Mouse (Mus musculus) spleen, adult 2 months (tissue): ENCODE results near the gene Rab25. TPM values are rescaled to one million over a fixed set of nuclear protein-coding genes. Genes with fewer than 3 reads are reported as not detected.

Experiments
- DNase-seq, 2 experiments: peaks; one replicate each; pipeline versions ENCODE4 v3.0.0 to v3.0.0-alpha.2; 2012 to 2021; ENCODE audit warnings: low spot score in 2 of 2, low read depth in 1 of 2
- H3K27ac ChIP-seq: fragments of 200-500 bp; 2 replicates; pipeline ENCODE4 v1.5.1; 2012; ENCODE audit warnings: low read length, inconsistent platforms; ENCODE audit not compliant: insufficient read depth
- H3K27me3 ChIP-seq: fragments of 200-500 bp; 2 replicates; pipeline ENCODE4 v1.6.1; 2012; ENCODE audit warnings: mild to moderate bottlenecking, moderate library complexity, low read length, inconsistent platforms; ENCODE audit not compliant: control insufficient read depth, insufficient read depth
- H3K36me3 ChIP-seq: fragments of 200-500 bp; 2 replicates; pipeline ENCODE4 v1.6.1; 2012; ENCODE audit warnings: mild to moderate bottlenecking, low read length, inconsistent platforms; ENCODE audit not compliant: control insufficient read depth, insufficient read depth
- H3K4me1 ChIP-seq: fragments of 200-500 bp; 2 replicates; pipeline ENCODE4 v1.6.1; 2011; ENCODE audit warnings: inconsistent platforms; ENCODE audit not compliant: control insufficient read depth, insufficient read depth, insufficient read length
- H3K4me3 ChIP-seq: fragments of 200-500 bp; 2 replicates; pipeline ENCODE4 v1.5.1; 2011; ENCODE audit warnings: mild to moderate bottlenecking, inconsistent platforms; ENCODE audit not compliant: insufficient read depth, insufficient read length; ENCODE audit errors: extremely low read depth
- CTCF ChIP-seq: fragments of 200-500 bp; IDR thresholded peaks from 2 replicates; pipeline ENCODE4 v1.5.1; 2011; ENCODE audit warnings: mild to moderate bottlenecking, inconsistent platforms; ENCODE audit not compliant: insufficient read depth, insufficient read length, insufficient replicate concordance; ENCODE audit errors: extremely low read depth
- POLR2A ChIP-seq: fragments of 200-500 bp; IDR thresholded peaks from 2 replicates; pipeline ENCODE4 v1.6.1; 2011; ENCODE audit warnings: low read depth, low read length, inconsistent platforms
- WGBS: fragments of 180-500 bp; shearing (Covaris S2); methylation state at CpG from one replicate; pipeline ENCODE4 v1.1.7; 2018; 5-methylcytosine and 5-hydroxymethylcytosine counted together
- polyA plus RNA-seq: library from polyadenylated mRNA; depleted of rRNA; stranded (reverse); fragments of >200 nt; gene quantifications from 2 replicates; pipeline ENCODE4 v1.2.3, GENCODE M21; 2012

Rab25 gene
- polyA plus RNA-seq, 1 experiment: 1.3 TPM

- H3K36me3 ChIP-seq: no peaks in the 10 kb centered on the region
- H3K4me3 ChIP-seq: no peak within 1 kb of the TSS
- H3K27ac ChIP-seq: no peak within 1 kb of the TSS
- no peak for DNase-seq
- TF ChIP-seq POLR2A: no peak
- H3K4me1 ChIP-seq: peaks cover 3% of the 10 kb centered on the region; the same call in 1 of the 2 replicates
- 79% methylated on average over 3 of the region's 3 CpGs for WGBS
- no peaks in the 10 kb centered on the region for H3K27me3 ChIP-seq
These were observed 27.4 kb upstream of the Rab25 start, which contains the start of gene Ssr2 for GRCm38 (mm10) chr3:88575540-88575939. TSS of gene Ssr2 (plus strand) at chr3:88575876.

- 87% methylated on average over 2 of the region's 2 CpGs for WGBS
- Histone ChIP-seq H3K27me3 (no peaks in the 10 kb centered on the region), H3K4me3 (no peak overlapping the region), H3K4me1 (no peaks in the 10 kb centered on the region), H3K27ac (no peak overlapping the region), H3K36me3 (no peaks in the 10 kb centered on the region)
- DNase-seq: no peak
- TF ChIP-seq CTCF: no peak
- no peak for TF ChIP-seq POLR2A
These were observed 25.7 kb upstream of the Rab25 start for GRCm38 (mm10) chr3:88573810-88574209.

GRCm38 (mm10) chr3:88572835-88573234, 24.7 kb upstream of the Rab25 start:
- TF ChIP-seq POLR2A: no peak
- no peak for TF ChIP-seq CTCF
- WGBS: 82% methylated on average over 2 of the region's 2 CpGs
- peaks cover 8% of the 10 kb centered on the region; the same call in 1 of the 2 replicates for H3K36me3 ChIP-seq
- H3K4me1 ChIP-seq: no peaks in the 10 kb centered on the region
- no peaks in the 10 kb centered on the region for H3K27me3 ChIP-seq
- H3K27ac ChIP-seq: no peak overlapping the region
- no peak overlapping the region for H3K4me3 ChIP-seq
- DNase-seq: no peak

GRCm38 (mm10) chr3:88571856-88572255, 23.8 kb upstream of the Rab25 start:
- DNase-seq: no peak
- Histone ChIP-seq H3K36me3 (peaks cover 9% of the 10 kb centered on the region; the same call in 1 of the 2 replicates), H3K4me3 (no peak overlapping the region), H3K4me1 (no peaks in the 10 kb centered on the region), H3K27me3 (no peaks in the 10 kb centered on the region), H3K27ac (no peak overlapping the region)
- whole genome bisulfite sequencing: 100% methylated on average over 1 of the region's 1 CpGs
- TF ChIP-seq CTCF (no peak), POLR2A (no peak)

- Histone ChIP-seq H3K36me3 (peaks cover 19% of the 10 kb centered on the region), H3K4me1 (no peaks in the 10 kb centered on the region), H3K27ac (no peak overlapping the region), H3K27me3 (no peaks in the 10 kb centered on the region), H3K4me3 (no peak overlapping the region)
- DNase-seq: no peak
- no peak for TF ChIP-seq CTCF
- TF ChIP-seq POLR2A: no peak
- WGBS: 92% methylated on average over 10 of the region's 10 CpGs
These were observed 22.2 kb upstream of the Rab25 start for GRCm38 (mm10) chr3:88570341-88570740.

- peaks cover 24% of the 10 kb centered on the region for H3K36me3 ChIP-seq
- 86% methylated on average over 5 of the region's 5 CpGs for WGBS
- H3K4me1 ChIP-seq: no peaks in the 10 kb centered on the region
These were observed 21.6 kb upstream of the Rab25 start for GRCm38 (mm10) chr3:88569694-88570093.

GRCm38 (mm10) chr3:88569093-88569492, 21.0 kb upstream of the Rab25 start:
- 92% methylated on average over 2 of the region's 2 CpGs for WGBS
- TF ChIP-seq POLR2A: no peak
- TF ChIP-seq CTCF: no peak
- H3K27me3 ChIP-seq: no peaks in the 10 kb centered on the region
- no peak overlapping the region for H3K27ac ChIP-seq
- DNase-seq: no peak
- H3K4me1 ChIP-seq: no peaks in the 10 kb centered on the region
- H3K4me3 ChIP-seq: no peak overlapping the region
- H3K36me3 ChIP-seq: peaks cover 30% of the 10 kb centered on the region

More at GRCm38 (mm10) chr3:88569694-88570093, 21.6 kb upstream of the Rab25 start:
- Histone ChIP-seq H3K27ac (no peak overlapping the region), H3K4me3 (no peak overlapping the region), H3K27me3 (no peaks in the 10 kb centered on the region)
- TF ChIP-seq CTCF (no peak), POLR2A (no peak)
- no peak for DNase-seq

- no peak overlapping the region for H3K4me3 ChIP-seq
These were observed 20.5 kb upstream of the Rab25 start for GRCm38 (mm10) chr3:88568615-88569014.

More at GRCm38 (mm10) chr3:88568615-88569014, 20.5 kb upstream of the Rab25 start:
- TF ChIP-seq CTCF: no peak
- TF ChIP-seq POLR2A: no peak
- no peaks in the 10 kb centered on the region for H3K4me1 ChIP-seq
- no peaks in the 10 kb centered on the region for H3K27me3 ChIP-seq
- 99% methylated on average over 2 of the region's 2 CpGs for WGBS
- peaks cover 32% of the 10 kb centered on the region for H3K36me3 ChIP-seq
- H3K27ac ChIP-seq: no peak overlapping the region
- no peak for DNase-seq
